Mouse (Mus musculus) T-helper 17 cell (primary cell): ENCODE results near the gene Nell1.

Experiments
- in situ Hi-C, 2 experiments: fragments of 300-600 bp; cut with MboI, MseI; formaldehyde crosslinking; loops; 1 replicate in 1 of 2; 2 replicates in 1 of 2; pipeline ENCODE4 v1.15.1; 2025; ENCODE audit warnings: high pct_unique_total_duplicates in 2 of 2

Nell1 gene

DNA sequence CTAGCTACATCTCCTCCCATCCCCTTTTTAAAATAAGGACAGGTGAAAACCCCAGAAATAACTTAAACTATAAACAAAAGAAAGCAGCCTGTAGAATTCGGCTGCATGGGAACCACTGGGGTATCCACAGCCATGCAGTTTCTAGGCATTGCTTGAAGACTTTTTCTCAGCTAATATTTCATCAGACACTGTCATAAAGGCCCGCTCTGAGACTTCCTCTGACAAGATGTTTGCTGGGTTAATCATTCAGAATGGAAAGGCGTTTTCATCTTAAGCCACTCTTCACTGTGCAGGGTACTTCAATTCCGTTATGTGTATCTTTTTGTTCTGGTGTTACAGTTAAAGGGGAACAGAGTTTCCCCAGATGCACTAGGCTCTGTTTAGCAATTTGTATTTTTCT, 526.9 kb downstream of the Nell1 start:
- in situ Hi-C loops, result loop anchor here in 1 of 2 experiments (25.0 kb wide), 1 partner anchor 789 kb away; no protein-coding TSS in a partner anchor

DNA sequence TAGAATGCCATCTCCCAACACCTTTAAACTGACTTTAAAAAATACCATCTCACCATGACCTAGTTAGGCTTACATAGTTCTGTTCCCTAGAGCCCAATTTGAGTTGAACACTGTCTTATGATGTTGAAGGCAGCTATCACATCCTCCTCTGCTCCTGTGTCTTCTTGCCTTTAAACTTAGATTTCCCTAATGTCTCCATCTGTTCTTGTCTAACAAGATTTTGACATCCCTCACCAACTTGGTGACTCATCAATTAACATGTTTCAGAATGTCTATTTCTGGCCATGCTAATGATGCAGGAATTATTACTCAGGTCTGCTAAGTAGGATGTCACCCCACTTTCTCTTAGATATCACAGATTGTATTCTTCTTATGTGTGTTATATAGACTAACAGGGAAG, 532.4 kb downstream of the Nell1 start:
- in situ Hi-C loops, result loop anchor here in 1 of 2 experiments (25.0 kb wide), 1 partner anchor 795 kb away; no protein-coding TSS in a partner anchor

DNA sequence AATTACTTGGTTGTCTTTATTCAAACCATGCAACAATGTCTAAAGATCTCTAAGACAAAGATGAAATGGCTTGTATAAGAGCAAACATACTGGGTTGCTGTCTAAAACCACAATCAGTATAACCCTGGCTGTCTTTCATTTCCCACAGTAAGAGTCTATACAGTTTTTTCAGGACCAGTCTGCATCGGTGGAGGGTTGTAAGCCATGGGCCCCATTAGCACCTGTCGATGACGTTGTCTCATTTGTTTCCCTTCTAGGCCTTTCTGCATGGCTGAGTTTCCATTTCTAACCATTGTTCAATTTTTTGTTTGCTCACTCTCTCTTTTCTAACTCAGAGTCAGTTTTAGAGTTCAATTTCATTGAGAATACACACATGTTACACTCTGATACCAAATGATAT, 540.2 kb downstream of the Nell1 start:
- in situ Hi-C loops, result loop anchor here in 1 of 2 experiments (25.0 kb wide), 1 partner anchor 803 kb away; no protein-coding TSS in a partner anchor

DNA sequence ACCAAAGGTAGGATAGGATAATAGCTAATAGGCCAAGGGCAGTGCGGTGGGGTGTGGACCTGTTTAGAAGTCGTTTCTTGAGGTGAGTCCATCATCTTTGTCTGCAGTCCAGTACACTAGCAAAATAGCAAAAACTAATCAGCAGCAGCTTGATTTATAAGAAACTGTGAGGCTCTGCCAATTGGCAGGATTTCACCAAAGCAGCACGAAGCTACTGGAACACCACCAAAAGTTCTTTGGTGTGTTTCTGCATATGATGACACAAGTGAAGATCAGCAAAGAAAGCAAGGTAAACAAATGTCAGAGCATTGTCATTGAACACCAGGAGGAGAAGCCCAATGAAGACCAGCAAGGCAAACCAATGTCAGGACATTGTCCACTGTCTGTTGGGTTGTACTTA, 542.0 kb downstream of the Nell1 start:
- in situ Hi-C loops, result loop anchor here in 1 of 2 experiments (25.0 kb wide), 1 partner anchor 804 kb away; no protein-coding TSS in a partner anchor

DNA sequence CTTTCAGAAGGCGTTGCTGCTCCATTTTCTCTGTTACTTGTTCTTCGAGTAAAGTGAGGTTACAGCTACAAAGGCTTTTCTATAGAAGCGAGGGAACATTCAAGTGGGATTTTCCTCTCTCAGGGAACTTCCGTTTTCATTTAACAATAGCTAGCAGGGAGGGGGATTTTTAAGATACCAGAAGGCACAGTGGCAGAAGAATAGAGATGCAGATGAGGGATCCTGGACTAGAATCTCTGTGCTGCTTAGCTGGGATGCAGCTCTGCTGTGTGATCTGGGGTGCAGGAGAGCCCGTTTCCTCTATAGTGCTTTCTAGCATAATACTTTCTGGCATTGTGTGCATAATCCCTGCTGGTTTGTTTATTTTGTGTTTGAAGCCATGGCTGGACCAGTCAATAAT, 568.7 kb downstream of the Nell1 start:
- in situ Hi-C loops, result no loop called here

DNA sequence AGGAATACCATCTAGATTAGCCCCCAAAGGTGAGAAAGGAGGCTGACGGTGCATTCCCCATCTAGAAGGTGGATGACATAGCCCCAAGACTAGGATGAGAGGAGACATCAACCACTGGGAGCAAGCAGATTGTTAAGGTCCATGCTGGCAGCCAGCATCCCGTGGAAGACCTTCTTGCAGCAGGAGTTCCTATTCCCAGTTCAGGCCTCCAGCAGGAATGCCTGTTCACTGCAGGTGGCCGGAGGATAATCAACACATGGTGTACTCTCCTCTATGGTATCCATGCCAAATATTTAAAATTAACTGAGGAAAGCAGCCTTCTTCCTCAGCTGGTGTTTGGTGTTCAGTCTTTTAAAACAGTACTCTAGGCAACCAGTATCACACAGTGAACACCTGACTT, 574.9 kb downstream of the Nell1 start:
- in situ Hi-C loops, result no loop called here

DNA sequence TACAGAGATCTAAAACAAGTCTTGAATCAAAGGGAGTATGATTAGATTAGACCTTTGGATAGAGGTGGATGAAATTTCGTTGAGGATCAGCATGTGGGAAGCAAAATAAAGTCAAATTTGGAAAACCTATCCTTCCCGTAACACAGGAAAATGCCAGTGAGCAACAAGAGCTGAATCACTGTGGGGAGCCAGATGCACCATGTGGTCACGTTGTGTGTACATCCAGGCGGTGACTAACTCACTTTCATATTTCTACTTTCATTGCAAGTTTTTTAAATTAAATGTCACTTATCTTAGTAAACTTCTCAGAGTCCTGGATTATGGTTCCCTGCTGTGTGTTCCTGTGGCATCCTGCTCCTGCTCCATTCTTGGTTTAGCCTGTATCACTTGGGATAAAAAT, 576.8 kb downstream of the Nell1 start:
- in situ Hi-C loops, result no loop called here

DNA sequence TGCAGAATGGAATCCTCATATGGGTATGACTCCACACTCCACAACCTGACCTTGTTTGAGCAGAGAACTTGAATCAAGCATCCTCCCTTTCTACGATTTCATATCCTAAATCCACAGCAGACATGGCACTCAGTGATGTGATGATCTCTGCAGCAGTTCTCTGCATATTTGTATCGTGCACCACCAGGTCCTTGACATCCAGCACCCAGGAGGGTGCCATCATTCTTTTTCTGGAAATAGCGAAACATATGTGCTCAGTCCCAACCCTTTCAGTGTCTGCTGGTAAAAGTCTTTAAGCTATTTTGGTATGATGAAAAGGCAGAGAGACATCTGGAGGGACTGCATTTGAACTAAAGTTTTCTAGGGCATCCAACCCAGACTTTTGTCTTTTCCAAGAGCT, 588.0 kb downstream of the Nell1 start:
- in situ Hi-C loops, result no loop called here

DNA sequence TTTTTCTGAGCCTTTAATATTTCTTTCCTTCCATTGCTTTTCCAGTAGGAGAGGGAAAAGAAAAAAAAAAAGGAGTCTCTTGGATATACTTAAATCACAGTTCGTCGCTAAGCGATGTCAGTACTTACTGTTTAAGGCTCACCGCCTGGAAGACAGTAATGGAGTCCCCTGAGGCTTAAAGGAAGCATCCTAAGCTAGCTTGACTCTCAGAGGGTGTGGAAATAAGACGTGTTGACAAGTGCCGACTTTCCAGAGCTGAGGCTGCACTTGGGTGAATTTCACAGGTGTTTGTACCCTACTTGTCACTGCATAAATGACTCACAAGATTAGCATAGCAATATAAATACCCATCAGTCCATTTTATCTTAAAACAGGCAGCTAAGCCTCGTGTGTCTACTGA, 599.2 kb downstream of the Nell1 start:
- in situ Hi-C loops, result no loop called here

DNA sequence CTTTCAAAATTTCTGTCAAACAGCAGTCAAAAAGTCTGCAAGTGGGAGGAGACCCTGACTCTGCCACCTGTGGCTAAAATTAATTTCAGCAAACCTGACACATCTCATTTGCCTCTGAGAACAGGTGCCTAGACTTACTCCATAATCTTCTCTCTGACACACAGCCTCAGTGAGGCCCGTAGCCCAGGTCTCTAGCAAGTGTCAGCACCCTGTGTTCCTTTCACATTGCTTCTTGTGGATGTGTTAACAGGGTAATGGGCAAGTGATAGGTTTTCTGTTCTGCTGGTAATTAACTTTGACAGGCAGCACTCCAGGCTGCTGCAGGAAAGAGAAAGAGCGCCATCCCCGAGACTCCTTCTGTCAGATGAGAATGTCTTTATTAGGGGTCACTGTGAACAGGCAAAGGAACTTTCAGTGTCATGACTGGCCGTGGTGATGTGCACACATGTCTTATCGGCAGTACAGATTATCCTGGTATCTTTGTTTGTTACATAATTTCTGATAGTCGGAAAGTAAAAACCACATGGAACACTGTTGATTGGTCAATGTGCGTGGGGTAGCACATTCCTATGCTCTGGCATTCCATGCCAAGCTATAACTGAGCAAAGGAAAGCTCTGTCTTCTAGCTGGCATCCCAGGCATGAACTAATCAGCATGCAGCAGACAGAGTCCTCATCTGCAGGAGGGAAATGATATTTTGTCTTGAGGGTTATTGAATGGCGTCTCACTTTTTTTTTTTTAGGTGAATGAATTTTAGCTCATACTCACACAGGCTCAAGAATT, 614.2 kb downstream of the Nell1 start:
- in situ Hi-C loops, result no loop called here

DNA sequence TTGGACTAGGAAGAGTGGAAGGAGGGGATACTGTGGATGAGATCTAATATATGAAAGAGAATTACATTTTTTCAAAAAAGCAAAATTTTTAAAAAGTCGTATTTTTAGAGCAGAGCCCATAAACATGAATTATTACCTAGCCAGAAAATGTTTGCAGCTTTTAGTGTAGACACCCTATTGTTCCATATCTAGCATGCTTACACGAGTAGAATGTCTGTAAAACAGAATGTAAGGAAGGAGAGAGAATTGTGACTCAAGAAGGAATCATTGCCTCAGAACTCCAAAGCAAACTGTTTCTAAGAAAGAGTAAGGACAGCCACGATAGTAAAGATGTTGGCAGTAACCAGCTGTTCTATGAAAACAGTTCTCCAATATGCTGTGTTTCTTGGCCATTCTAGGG, 624.2 kb downstream of the Nell1 start, which contains the start of gene 4933405O20Rik:
Gene 4933405O20Rik (plus strand): TSS at position 301 of the 400 bp plus-strand sequence.
- in situ Hi-C loops, result no loop called here

DNA sequence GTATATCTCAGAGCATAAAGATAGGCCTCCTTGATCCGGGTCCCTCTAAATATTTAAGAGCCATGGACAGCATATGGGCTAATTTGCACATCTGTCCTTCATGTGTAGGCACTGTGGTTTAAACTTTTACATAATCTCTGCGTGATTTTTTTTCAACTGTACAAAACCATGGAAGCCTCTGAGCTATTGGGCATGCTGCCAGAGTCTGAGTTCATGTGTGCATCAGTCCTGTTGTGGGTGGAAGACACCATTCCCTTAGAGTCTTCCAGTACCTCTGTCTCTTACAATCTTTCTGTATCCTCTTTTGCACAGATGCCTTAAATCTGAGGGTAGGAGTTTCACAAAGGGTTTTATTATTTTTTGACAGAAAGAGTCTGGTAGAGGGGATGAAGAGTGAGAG, 639.4 kb downstream of the Nell1 start:
- in situ Hi-C loops, result no loop called here

DNA sequence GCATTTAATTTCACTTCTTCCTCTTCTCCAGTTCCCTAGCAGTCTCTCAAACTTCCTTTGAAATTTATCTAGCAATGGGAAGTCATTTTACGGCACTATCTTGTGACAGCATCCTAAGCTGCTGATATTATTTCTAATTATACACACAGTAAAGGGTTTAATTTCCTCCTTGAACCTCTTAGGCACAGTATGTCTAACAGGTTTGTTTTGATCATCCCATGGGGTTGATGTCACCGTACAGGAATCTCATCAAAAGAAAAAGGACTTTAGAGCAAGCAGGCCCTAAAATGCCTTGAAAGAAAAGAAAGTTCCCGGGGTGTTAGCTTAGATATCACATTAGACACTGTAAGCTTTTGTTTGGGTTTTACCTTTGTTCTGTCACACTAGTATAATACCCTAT, 654.5 kb downstream of the Nell1 start:
- in situ Hi-C loops, result no loop called here

DNA sequence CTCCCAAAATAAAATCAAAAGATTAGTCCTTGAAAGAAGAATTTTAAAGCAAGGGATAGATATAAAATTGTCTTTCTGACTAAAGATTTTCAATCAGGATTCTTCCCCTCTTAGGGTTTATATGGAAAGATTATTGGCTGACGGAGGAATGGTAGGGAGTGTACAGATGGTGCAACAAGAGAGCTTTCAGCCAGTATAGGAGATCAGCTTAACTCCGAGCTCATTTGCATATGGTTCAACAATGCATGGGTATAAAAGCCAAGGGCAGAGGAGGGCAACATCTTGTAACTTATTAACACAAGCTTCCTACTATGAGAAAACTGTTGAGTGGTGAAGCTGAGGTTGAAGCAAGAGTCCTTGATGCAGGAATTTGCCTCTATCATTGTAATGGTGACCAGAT, 658.5 kb downstream of the Nell1 start:
- in situ Hi-C loops, result no loop called here

DNA sequence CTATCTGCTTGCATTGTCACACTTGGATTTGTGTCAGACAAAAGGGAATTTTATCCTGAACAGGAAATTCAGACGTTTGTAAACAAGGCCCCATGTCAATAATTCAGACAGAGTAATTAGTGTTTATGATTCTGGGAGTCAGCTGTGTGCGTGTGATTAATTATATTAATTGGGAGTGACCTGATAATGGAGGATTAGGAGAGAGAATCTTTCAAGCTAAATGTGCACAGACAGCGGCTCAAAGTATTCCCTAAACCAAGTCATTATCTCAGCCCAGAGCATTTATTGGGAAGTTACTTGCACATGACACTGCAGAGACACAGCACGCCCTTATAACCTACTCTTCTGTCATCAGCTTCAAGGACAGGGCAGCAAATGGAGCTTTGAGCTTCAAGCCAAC, 697.6 kb downstream of the Nell1 start:
- in situ Hi-C loops, result no loop called here

DNA sequence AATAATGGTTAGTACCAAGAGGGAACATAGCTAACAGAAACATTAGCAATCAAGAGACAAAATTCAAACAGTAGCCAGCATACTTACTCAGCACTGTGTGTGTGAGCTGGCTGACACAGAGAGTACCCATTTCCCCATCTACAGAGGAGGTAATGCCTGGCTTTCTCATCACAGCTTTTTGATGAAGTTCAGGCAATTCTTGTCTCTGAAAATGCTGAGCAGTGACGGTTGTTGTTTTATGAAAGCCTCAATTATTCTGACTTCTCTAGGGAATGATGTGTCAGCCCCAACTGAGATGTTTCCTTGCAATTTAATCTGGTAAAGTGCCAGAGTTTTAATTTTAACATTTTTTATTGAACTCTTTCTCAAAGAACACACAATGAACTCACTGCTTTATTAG, 700.8 kb downstream of the Nell1 start:
- in situ Hi-C loops, result no loop called here

DNA sequence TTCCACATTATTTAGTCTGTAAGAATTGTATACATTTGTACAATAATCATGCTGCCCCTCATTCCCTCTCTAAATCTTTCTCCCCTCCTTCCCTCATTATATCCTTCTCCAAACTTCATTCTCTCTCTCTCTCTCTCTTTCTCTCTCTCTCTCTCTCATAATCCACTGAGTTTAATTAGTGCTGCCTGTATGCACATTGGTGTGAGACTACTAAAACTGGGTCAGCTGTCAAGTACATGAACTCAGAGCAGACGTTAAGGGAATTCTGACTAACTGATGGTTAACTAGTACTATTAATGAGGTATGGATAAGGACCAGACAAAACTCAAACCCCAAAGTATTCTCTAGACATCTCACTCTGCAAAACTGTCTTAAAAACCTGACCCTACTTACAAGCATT, 702.8 kb downstream of the Nell1 start:
- in situ Hi-C loops, result no loop called here

DNA sequence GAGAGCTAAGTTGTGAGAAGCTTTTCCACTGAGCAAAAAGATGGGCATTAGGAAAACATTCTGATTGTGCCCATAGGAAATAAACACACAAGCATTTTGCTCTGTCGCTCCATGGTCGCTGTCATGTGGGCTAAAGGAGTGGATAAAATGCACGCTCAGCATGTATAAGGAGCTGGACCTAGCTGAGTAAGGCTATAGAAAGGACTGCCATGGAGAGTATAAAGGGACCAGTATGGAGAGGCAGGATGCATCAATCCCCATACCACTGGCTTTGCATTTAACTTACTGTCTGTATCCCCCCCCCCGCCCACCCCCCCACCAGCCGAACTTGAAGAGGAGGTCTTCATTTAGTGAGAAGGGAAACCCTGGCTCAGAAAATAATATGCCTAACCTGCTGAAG, 711.7 kb downstream of the Nell1 start:
- in situ Hi-C loops, result loop anchor here in 1 of 2 experiments (10.0 kb wide), 1 partner anchor 1672 kb away; no protein-coding TSS in a partner anchor

DNA sequence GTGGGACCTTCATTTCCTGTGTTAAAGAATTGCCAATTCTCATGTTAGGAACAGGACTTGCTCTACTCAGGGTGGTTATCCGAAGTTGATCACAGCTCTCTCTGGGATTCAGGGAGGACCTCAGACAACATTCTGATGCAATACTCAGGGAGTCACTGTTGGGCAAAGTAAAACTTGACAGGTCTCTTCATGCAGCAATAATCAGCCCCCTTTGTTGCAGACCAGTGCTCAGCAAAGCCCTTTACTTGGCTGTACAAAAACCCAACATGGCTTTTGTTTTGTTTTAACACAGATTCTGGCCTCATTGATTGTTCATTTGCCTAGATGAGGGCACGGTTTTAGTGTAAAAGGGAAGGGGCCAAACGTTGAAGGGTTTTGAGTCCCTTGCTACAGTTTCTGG, 750.5 kb downstream of the Nell1 start:
- in situ Hi-C loops, result no loop called here

DNA sequence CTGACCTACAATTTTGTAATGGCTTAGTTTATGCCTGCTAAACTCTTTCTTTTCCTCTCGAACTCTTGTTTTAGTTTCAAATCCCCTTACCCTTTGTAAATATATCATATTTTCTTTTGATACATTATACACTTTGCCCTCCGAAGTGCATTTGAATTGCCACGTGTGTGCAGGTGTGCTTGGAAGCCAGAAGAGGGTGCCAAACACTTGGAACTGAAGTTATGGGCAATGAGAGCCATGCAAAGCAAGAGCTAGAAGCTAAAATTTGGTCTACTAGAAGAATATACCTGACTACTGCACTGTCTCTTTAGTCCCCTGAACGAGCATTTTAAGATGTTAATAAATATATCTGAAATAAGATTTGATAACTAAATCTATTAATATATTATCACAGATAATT, 756.3 kb downstream of the Nell1 start:
- in situ Hi-C loops, result no loop called here

DNA sequence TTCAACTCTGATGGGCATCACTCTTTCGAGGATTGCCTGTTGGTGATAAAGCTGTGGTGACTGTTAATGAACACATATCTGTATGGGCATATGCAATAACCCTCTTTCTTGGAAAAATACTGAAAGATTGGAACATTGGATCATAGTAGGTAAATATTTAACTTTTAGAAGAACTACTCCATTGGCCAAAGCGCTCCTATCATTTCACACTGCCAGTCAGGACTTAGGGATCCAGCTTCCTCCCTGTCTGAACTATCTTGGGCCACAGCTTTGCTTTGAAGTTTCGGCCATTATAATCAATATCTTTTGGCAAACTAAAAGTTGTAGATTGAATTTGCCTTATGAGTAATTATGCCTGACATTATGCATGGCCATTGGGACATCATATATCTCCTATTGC, 780.9 kb downstream of the Nell1 start:
- in situ Hi-C loops, result no loop called here

DNA sequence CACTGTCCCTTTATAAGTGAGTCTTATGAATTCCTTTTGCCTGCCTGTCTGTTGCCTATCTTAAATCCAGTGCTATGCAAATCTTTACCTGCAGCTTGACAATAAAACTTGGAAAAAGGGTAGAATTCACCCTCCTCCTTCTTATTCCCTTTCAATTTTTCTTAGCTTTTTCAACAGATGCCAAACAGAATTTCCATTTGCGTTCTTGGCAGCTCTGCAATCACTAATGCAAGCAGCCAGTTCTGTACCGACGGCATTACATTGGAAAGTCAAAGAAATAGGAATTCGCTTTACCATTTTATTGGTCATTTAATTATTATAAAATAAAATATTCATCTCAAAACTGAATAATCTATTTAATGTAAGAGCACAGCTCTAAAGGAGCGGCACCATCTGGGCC, 781.7 kb downstream of the Nell1 start:
- in situ Hi-C loops, result no loop called here

DNA sequence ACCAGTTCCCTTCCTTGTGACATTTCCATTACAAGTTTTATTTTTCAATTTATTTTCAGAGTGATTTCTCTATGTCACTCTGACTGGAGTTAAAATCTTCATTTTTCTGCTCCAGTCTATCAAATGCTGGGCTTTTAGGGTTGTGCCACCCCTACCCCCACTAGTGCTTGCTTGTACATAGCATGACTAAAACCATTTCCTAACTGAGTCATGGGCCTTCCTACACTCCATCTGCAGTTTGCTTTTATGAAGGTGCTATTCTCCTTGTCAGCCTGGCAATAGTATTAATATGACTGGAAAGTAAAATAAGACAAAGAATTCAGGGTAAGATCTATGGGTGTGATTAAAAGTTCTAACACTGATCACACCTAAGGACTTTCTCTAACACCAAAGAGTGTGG, 798.9 kb downstream of the Nell1 start:
- in situ Hi-C loops, result no loop called here
